Mouse (Mus musculus) bone marrow, adult 2 months (tissue): ENCODE data around the gene Npdc1. TPM values are rescaled to one million over a fixed set of nuclear protein-coding genes. Genes with fewer than 3 reads are reported as not detected.
A peak's percentile ranks its signal among the peaks of the same experiment; 100 is the strongest.

ENCODE experiments used
- H3K27ac ChIP-seq: fragments of 200-500 bp; 2 replicates; pipeline ENCODE4 v1.5.1; 2012; ENCODE audit warnings: low read depth, mild to moderate bottlenecking, control low read depth, inconsistent platforms, low read length; ENCODE audit not compliant: control insufficient read depth, poor library complexity, insufficient read depth
- H3K4me1 ChIP-seq: fragments of 200-500 bp; 2 replicates; pipeline ENCODE4 v1.6.1; 2011; ENCODE audit warnings: low read length; ENCODE audit not compliant: control insufficient read depth, insufficient read depth
- H3K4me3 ChIP-seq: fragments of 200-500 bp; replicated peaks from 2 replicates; pipeline ENCODE3; 2011; ENCODE audit warnings: mild to moderate bottlenecking, low read depth, low read length, control low read depth; ENCODE audit not compliant: control insufficient read depth
- CTCF ChIP-seq: fragments of 200-500 bp; IDR thresholded peaks from 2 replicates; pipeline ENCODE4 v1.5.1; 2011; ENCODE audit warnings: low read length, control low read depth; ENCODE audit not compliant: control insufficient read depth, insufficient read depth
- POLR2A ChIP-seq: fragments of 200-500 bp; IDR thresholded peaks from 2 replicates; pipeline ENCODE4 v1.6.1; 2011; ENCODE audit warnings: low read depth, mild to moderate bottlenecking, control low read depth, low read length, borderline replicate concordance; ENCODE audit not compliant: control insufficient read depth
- WGBS: fragments of 180-500 bp; shearing (Covaris S2); methylation state at CpG from one replicate; pipeline ENCODE4 v1.1.7; 2018; 5-methylcytosine and 5-hydroxymethylcytosine counted together
- polyA plus RNA-seq: library from polyadenylated mRNA; stranded (reverse); fragments of >200 nt; gene quantifications from 2 replicates; pipeline ENCODE4 v1.2.4, GENCODE M21; 2011; ENCODE audit warnings: low replicate concordance; ENCODE audit not compliant: missing spikeins, insufficient read depth, insufficient read length

Gene Npdc1
- 3.4 and 22.4 TPM in 2 replicates for polyA plus RNA-seq

DNA sequence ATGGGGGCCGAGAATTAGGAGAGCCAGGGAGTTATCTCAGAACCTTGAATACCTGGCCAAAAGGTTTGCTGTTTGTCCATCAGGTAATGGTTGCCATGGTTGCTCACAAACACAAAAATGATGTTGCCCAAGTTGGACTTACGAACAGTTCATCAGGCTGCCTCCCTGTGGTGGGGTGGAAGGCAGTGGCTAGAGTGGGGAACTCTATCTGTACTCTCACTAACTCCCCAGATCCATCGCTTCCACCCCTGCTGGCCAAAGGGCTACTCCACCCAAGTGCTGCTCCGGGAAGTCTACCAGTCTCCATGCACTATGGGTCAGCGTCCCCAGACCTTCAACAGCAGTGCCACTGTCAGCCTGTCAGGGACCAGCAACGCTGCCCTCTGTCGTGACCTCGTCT is at the start of gene Npdc1:
Gene Npdc1 (plus strand): TSS at position 301 of the 400 bp plus-strand sequence.
- WGBS = 61% methylated on average over 8 of the region's 8 CpGs

GRCm38 (mm10) chr2:25349499-25349898 is 49.7 kb upstream of the Npdc1 start:
- TF ChIP-seq POLR2A (no peak), CTCF (no peak)
- no peaks in the 10 kb centered on the region for H3K4me1 ChIP-seq
- no peak overlapping the region for H3K4me3 ChIP-seq
- H3K27ac ChIP-seq = no peak overlapping the region
- 91% methylated on average over 4 of the region's 4 CpGs for WGBS

More for the DNA sequence above, at the start of gene Npdc1:
- no peak within 1 kb of the TSS for H3K27ac ChIP-seq
- no peaks in the 10 kb centered on the region for H3K4me1 ChIP-seq
- no peak for TF ChIP-seq CTCF
- TF ChIP-seq POLR2A = no peak
- no peak within 1 kb of the TSS for H3K4me3 ChIP-seq

- no peaks in the 10 kb centered on the region; the same call in 1 of the 2 replicates for H3K4me1 ChIP-seq
- WGBS = 90% methylated on average over 3 of the region's 3 CpGs
- TF ChIP-seq CTCF (no peak), POLR2A (no peak)
- H3K27ac ChIP-seq = no peak overlapping the region
- H3K4me3 ChIP-seq = no peak overlapping the region
Observed at GRCm38 (mm10) chr2:25350701-25351100, 48.5 kb upstream of the Npdc1 start.

GRCm38 (mm10) chr2:25354211-25354610 is 44.9 kb upstream of the Npdc1 start:
- Histone ChIP-seq H3K27ac (no peak overlapping the region), H3K4me1 (peaks cover 1% of the 10 kb centered on the region; the same call in 1 of the 2 replicates), H3K4me3 (no peak overlapping the region)
- 85% methylated on average over 6 of the region's 6 CpGs for WGBS
- TF ChIP-seq CTCF (no peak), POLR2A (no peak)

DNA sequence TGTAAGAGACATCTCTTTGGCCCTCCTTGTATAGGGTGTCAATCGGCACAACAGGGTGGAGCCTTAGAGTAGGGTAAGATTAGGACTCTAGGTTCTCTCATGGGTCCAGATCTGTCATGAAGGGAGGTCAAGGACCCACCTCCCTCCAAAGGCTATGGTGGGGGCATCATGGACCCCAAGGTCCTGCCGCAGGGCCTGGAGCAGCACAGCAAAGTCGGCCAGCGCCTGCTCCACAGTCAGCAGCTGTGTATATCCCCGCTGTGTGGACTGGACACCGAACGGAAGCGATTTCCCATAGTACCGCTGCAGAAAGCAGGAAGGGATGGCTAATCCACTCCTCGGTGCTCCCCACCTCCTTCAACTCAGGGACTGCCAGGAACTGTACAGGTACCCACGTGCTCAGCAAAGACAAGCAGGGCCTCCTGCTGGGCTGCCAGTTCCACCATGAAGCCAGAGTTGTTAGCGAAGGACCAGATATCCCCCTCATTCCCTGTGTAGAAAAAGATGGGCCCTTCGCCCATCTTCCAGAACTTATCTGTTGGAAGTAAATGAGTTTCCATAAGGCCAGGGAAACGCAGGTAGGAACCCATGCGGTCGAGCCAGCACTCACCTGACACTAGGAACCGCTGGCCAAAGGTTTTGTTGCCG is 43.6 kb upstream of the Npdc1 start:
- no peak for TF ChIP-seq POLR2A
- TF ChIP-seq CTCF = no peak
- WGBS = 51% methylated on average over 18 of the region's 18 CpGs
- no peak overlapping the region for H3K27ac ChIP-seq
- peaks cover 1% of the 10 kb centered on the region; the same call in 1 of the 2 replicates for H3K4me1 ChIP-seq
- H3K4me3 ChIP-seq = peak overlapping the region; percentile 87

DNA sequence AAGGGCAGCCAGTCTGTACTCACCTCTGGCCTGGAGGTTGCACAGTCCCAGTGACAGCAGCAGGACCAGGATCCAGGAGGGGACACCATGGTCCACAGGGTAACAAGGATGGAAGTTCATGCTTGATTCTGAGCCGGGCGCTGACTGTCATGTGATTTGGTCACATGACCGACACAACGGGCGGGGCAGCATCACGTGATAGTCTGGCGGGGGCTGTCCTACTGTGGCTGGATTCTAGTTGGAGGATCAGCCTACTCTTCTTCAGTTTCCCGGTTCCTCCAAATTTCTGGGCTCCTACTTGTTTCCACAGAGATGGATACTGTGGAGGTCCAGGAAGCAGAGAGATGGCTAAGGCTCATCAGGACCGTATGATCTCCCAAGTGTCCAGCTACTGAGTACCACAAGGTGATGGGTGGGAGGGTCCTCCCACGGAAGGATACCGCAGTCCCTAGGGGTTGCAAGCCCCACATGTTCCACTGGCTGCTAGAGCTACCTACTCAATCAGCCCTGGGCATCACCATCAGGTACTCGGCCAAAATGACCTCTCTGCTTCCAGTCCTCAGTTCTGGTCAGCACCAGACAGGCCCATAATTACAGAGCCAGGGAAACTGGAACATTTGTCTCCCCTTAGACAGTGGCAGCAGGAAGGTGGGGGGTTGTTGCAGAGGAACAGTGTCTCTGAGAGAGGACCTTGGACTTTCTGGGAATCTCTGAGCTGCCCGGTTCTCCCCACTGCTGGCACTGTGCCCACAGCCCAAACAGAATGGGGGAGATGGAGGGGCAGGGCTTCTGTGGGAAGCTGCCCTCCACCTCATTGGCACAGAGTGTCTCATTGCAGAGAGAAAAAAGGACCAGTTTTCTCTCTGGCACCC is 42.7 kb upstream of the Npdc1 start, which contains the start of gene Dpp7:
Gene Dpp7 (minus strand): TSS at position 152 of the 872 bp plus-strand sequence.
- 5% methylated on average over 13 of the region's 13 CpGs for WGBS
- TF ChIP-seq CTCF = no peak
- TF ChIP-seq POLR2A = peak; percentile 24; the same call in 1 of the 2 replicates
- H3K27ac ChIP-seq = no peak within 1 kb of the TSS
- peaks cover 1% of the 10 kb centered on the region; the same call in 1 of the 2 replicates for H3K4me1 ChIP-seq
- H3K4me3 ChIP-seq = peak within 1 kb of the TSS; percentile 87

DNA sequence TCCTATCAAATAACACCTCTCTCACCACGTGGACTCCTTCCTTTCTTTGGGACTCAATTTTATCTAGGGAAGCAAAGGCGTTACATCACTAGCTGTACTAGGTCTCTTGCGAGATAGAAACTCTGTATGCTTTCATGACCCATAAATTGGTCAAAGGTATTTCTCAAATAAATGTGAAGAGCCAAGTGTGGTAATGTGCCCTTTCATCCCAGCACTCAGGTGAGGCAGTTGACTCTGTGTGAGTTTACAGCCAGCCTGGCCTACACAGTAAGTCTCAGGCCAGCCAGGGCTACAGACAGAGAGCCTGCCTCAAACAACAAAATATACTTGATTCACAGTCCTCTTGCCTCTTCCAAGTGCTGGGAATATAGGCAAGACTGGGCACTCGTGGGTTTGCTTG is 39.3 kb upstream of the Npdc1 start:
- Histone ChIP-seq H3K27ac (no peak overlapping the region), H3K4me1 (peaks cover 4% of the 10 kb centered on the region), H3K4me3 (no peak overlapping the region)
- no peak for TF ChIP-seq CTCF
- TF ChIP-seq POLR2A = no peak
- WGBS = 56% methylated on average over 4 of the region's 4 CpGs
